Mouse (Mus musculus): ENCODE results near the gene Cacna1d. TPM values are rescaled to one million over a fixed set of nuclear protein-coding genes. Genes with fewer than 3 reads are reported as not detected.

Gene Cacna1d
- polyA plus RNA-seq, 1 experiment from 2014 or later, result 0.46 TPM

GRCm38 (mm10) chr14:30219851-30220250 lies 271.4 kb downstream of the Cacna1d start:
- H3K36me3 ChIP-seq, result no peaks in the 10 kb centered on the region
- H3K4me2 ChIP-seq, result no peak overlapping the region
- H3K4me3 ChIP-seq, result no peak overlapping the region
- no peak overlapping the region for H3K27ac ChIP-seq
- no peak for ATAC-seq
- H3K27me3 ChIP-seq (replicated peaks), result 0 out of 2 replicates have a peak, but pooled peaks cover 2% of the 10 kb centered on the region
- no peak overlapping the region for H3K9ac ChIP-seq
- H3K4me1 ChIP-seq, result no peaks in the 10 kb centered on the region
- no peaks in the 10 kb centered on the region for H3K9me3 ChIP-seq (replicated peaks)
- 70% methylated on average over 4 of the region's 4 CpGs for WGBS (ENCODE audit: insufficient replicate concordance)

- ATAC-seq, result no peak
- H3K4me1 ChIP-seq, result no peaks in the 10 kb centered on the region
- 65% methylated on average over 3 of the region's 3 CpGs for WGBS (ENCODE audit: insufficient replicate concordance)
- no peak overlapping the region for H3K9ac ChIP-seq
- H3K27ac ChIP-seq, result no peak overlapping the region
- no peaks in the 10 kb centered on the region for H3K9me3 ChIP-seq (replicated peaks)
- no peaks in the 10 kb centered on the region for H3K36me3 ChIP-seq
- no peaks in the 10 kb centered on the region; the same call in 1 of the 2 replicates for H3K27me3 ChIP-seq (replicated peaks)
- no peak overlapping the region for H3K4me3 ChIP-seq
- H3K4me2 ChIP-seq, result no peak overlapping the region
Measured at GRCm38 (mm10) chr14:30218114-30218513, 273.1 kb downstream of the Cacna1d start.

- H3K27me3 ChIP-seq (replicated peaks), result no peaks in the 10 kb centered on the region; the same call in 1 of the 2 replicates
- H3K4me3 ChIP-seq, result no peak overlapping the region
- no peak overlapping the region for H3K4me2 ChIP-seq
- H3K36me3 ChIP-seq, result no peaks in the 10 kb centered on the region
- no peak for ATAC-seq
- no peaks in the 10 kb centered on the region for H3K9me3 ChIP-seq (replicated peaks)
- WGBS (ENCODE audit: insufficient replicate concordance), result 61% methylated on average over 2 of the region's 2 CpGs
- H3K9ac ChIP-seq, result no peak overlapping the region
- no peak overlapping the region for H3K27ac ChIP-seq
- H3K4me1 ChIP-seq, result no peaks in the 10 kb centered on the region
Measured at GRCm38 (mm10) chr14:30217124-30217523, 274.1 kb downstream of the Cacna1d start.

- H3K9ac ChIP-seq, result no peak overlapping the region
- H3K27me3 ChIP-seq (replicated peaks), result no peaks in the 10 kb centered on the region
- no peaks in the 10 kb centered on the region for H3K4me1 ChIP-seq
- no peak for ATAC-seq
- H3K36me3 ChIP-seq, result no peaks in the 10 kb centered on the region
- no peak overlapping the region for H3K4me3 ChIP-seq
- H3K27ac ChIP-seq, result no peak overlapping the region
- no peak overlapping the region for H3K4me2 ChIP-seq
- no peaks in the 10 kb centered on the region for H3K9me3 ChIP-seq (replicated peaks)
Measured at GRCm38 (mm10) chr14:30208156-30208555, 283.1 kb downstream of the Cacna1d start.

GRCm38 (mm10) chr14:30205821-30206220 lies 285.4 kb downstream of the Cacna1d start:
- Histone ChIP-seq H3K4me1 (no peaks in the 10 kb centered on the region), H3K27ac (no peak overlapping the region), H3K4me2 (no peak overlapping the region), H3K27me3 (replicated peaks) (no peaks in the 10 kb centered on the region), H3K9ac (no peak overlapping the region), H3K9me3 (replicated peaks) (no peaks in the 10 kb centered on the region), H3K36me3 (no peaks in the 10 kb centered on the region), H3K4me3 (no peak overlapping the region)
- WGBS (ENCODE audit: insufficient replicate concordance), result 36% methylated on average over 2 of the region's 3 CpGs
- ATAC-seq, result no peak

- WGBS (ENCODE audit: insufficient replicate concordance), result 82% methylated on average over 1 of the region's 1 CpGs
- H3K4me2 ChIP-seq, result no peak overlapping the region
- no peaks in the 10 kb centered on the region for H3K27me3 ChIP-seq (replicated peaks)
- H3K9ac ChIP-seq, result no peak overlapping the region
- no peaks in the 10 kb centered on the region for H3K9me3 ChIP-seq (replicated peaks)
- no peak for ATAC-seq
- H3K4me3 ChIP-seq, result no peak overlapping the region
- no peak overlapping the region for H3K27ac ChIP-seq
- H3K36me3 ChIP-seq, result no peaks in the 10 kb centered on the region
- H3K4me1 ChIP-seq, result no peaks in the 10 kb centered on the region
Measured at GRCm38 (mm10) chr14:30204526-30204925, 286.7 kb downstream of the Cacna1d start.

GRCm38 (mm10) chr14:30200310-30200709 lies 290.9 kb downstream of the Cacna1d start:
- Histone ChIP-seq H3K4me3 (no peak overlapping the region), H3K4me2 (no peak overlapping the region), H3K27me3 (replicated peaks) (no peaks in the 10 kb centered on the region), H3K4me1 (no peaks in the 10 kb centered on the region), H3K27ac (no peak overlapping the region), H3K36me3 (no peaks in the 10 kb centered on the region), H3K9ac (no peak overlapping the region), H3K9me3 (replicated peaks) (no peaks in the 10 kb centered on the region)
- no peak for ATAC-seq
- 38% methylated on average over 1 of the region's 1 CpGs for WGBS (ENCODE audit: insufficient replicate concordance)

- no peaks in the 10 kb centered on the region for H3K36me3 ChIP-seq
- ATAC-seq, result no peak
- no peak overlapping the region for H3K4me3 ChIP-seq
- no peaks in the 10 kb centered on the region for H3K4me1 ChIP-seq
- no peak overlapping the region for H3K4me2 ChIP-seq
- WGBS (ENCODE audit: insufficient replicate concordance), result 66% methylated on average over 3 of the region's 3 CpGs
- no peaks in the 10 kb centered on the region for H3K9me3 ChIP-seq (replicated peaks)
- H3K27me3 ChIP-seq (replicated peaks), result no peaks in the 10 kb centered on the region
- H3K27ac ChIP-seq, result no peak overlapping the region
- H3K9ac ChIP-seq, result no peak overlapping the region
Measured at GRCm38 (mm10) chr14:30198882-30199281, 292.4 kb downstream of the Cacna1d start.

GRCm38 (mm10) chr14:30198116-30198515 lies 293.1 kb downstream of the Cacna1d start:
- no peaks in the 10 kb centered on the region for H3K4me1 ChIP-seq
- no peaks in the 10 kb centered on the region for H3K36me3 ChIP-seq
- WGBS (ENCODE audit: insufficient replicate concordance), result 63% methylated on average over 4 of the region's 4 CpGs
- ATAC-seq, result no peak
- no peak overlapping the region for H3K9ac ChIP-seq
- no peaks in the 10 kb centered on the region for H3K9me3 ChIP-seq (replicated peaks)
- no peaks in the 10 kb centered on the region for H3K27me3 ChIP-seq (replicated peaks)
- H3K27ac ChIP-seq, result no peak overlapping the region
- H3K4me3 ChIP-seq, result no peak overlapping the region
- H3K4me2 ChIP-seq, result no peak overlapping the region

GRCm38 (mm10) chr14:30196959-30197358 lies 294.3 kb downstream of the Cacna1d start:
- Histone ChIP-seq H3K4me1 (no peaks in the 10 kb centered on the region), H3K9ac (no peak overlapping the region), H3K36me3 (no peaks in the 10 kb centered on the region), H3K9me3 (replicated peaks) (no peaks in the 10 kb centered on the region), H3K27ac (no peak overlapping the region), H3K4me2 (no peak overlapping the region), H3K4me3 (no peak overlapping the region), H3K27me3 (replicated peaks) (no peaks in the 10 kb centered on the region)
- no peak for ATAC-seq
- 65% methylated on average over 1 of the region's 1 CpGs for WGBS (ENCODE audit: insufficient replicate concordance)

- Histone ChIP-seq H3K27me3 (replicated peaks) (no peaks in the 10 kb centered on the region), H3K4me1 (no peaks in the 10 kb centered on the region), H3K36me3 (no peaks in the 10 kb centered on the region), H3K4me3 (no peak overlapping the region), H3K27ac (no peak overlapping the region), H3K9ac (no peak overlapping the region), H3K9me3 (replicated peaks) (no peaks in the 10 kb centered on the region), H3K4me2 (no peak overlapping the region)
- no peak for ATAC-seq
- 29% methylated on average over 5 of the region's 5 CpGs for WGBS (ENCODE audit: insufficient replicate concordance)
Measured at GRCm38 (mm10) chr14:30196235-30196634, 295.0 kb downstream of the Cacna1d start.

GRCm38 (mm10) chr14:30190308-30190971 lies 300.8 kb downstream of the Cacna1d start:
- H3K9ac ChIP-seq, result no peak overlapping the region
- no peaks in the 10 kb centered on the region for H3K9me3 ChIP-seq (replicated peaks)
- H3K4me2 ChIP-seq, result no peak overlapping the region
- WGBS (ENCODE audit: insufficient replicate concordance), result 69% methylated on average over 5 of the region's 5 CpGs
- ATAC-seq, result no peak
- H3K4me1 ChIP-seq, result no peaks in the 10 kb centered on the region
- no peaks in the 10 kb centered on the region for H3K27me3 ChIP-seq (replicated peaks)
- H3K36me3 ChIP-seq, result no peaks in the 10 kb centered on the region
- H3K27ac ChIP-seq, result no peak overlapping the region
- no peak overlapping the region for H3K4me3 ChIP-seq
